Mouse (Mus musculus) embryonic fibroblast, embryonic 13.5 days (primary cell): ENCODE measurements at regions not wholly inside any gene's neighbourhood (a gene's known extent, or its start where the extent isn't known, plus 50 kb on each side); places are given as distances from the start of the nearest gene placed in this dataset.
"Not testable (repeated sequence)": the region's sequence is repeated elsewhere in the genome, so short reads cannot be mapped to it uniquely, and the experiment has no call there.

ENCODE experiments used
- H3K27ac ChIP-seq: 2 replicates; pipeline ENCODE4 v1.5.1; 2012; ENCODE audit warnings: low read length, control low read depth, inconsistent platforms; ENCODE audit not compliant: insufficient read depth
- H3K4me1 ChIP-seq: 2 replicates; pipeline ENCODE4 v1.6.1; 2011; ENCODE audit warnings: low read length; ENCODE audit not compliant: control insufficient read depth, insufficient read depth
- H3K4me3 ChIP-seq: 2 replicates; pipeline ENCODE4 v1.5.1; 2011; ENCODE audit warnings: mild to moderate bottlenecking, control low read depth, low read length; ENCODE audit not compliant: insufficient read depth
- CTCF ChIP-seq: IDR thresholded peaks from 2 replicates; pipeline ENCODE4 v1.5.1; 2011; ENCODE audit warnings: mild to moderate bottlenecking, control low read depth, low read length, moderate library complexity, borderline replicate concordance; ENCODE audit not compliant: insufficient read depth
- POLR2A ChIP-seq: IDR thresholded peaks from 2 replicates; pipeline ENCODE4 v1.6.1; 2011; ENCODE audit warnings: low read depth, mild to moderate bottlenecking, control low read depth, low read length, moderate library complexity

DNA sequence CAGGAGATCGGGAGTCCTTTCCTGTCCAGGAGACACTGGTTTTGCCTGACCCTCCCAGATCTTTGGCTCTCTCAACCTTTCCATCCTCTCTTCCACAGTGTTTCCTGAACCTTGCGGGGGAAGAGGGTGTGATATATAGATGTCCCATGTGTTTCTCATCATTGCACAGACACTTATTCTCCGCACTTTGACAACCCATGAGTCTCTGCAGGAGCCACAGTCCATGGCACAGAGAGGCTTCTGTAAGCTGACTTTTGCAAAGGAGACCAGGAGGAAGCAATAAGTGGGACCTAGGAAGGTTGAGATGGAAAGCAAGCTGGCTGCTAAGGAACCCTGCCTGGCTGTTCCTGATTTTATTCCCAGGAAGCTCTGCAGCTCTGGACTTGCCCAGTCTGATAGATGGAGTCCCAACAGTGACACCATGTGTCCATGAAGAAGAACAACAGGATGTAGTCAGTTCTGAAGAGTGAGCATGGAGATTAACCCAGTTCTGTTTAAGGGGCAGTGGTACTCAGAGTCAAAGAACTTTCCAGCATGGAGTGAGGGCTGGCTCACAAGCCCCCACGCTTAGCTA is 201.4 kb upstream of the Castor2 start:
- TF ChIP-seq POLR2A (no peak), CTCF (no peak)
- Histone ChIP-seq H3K27ac (no peak overlapping the region), H3K4me3 (no peak overlapping the region), H3K4me1 (no peaks in the 10 kb centered on the region)

GRCm38 (mm10) chr5:133890728-133891127 is 208.8 kb upstream of the Castor2 start:
- H3K4me3 ChIP-seq, result no peak overlapping the region

GRCm38 (mm10) chr5:133889841-133890240 is 209.7 kb upstream of the Castor2 start:
- TF ChIP-seq CTCF, result no peak
- TF ChIP-seq POLR2A, result no peak
- H3K27ac ChIP-seq, result no peak overlapping the region
- H3K4me3 ChIP-seq, result no peak overlapping the region
- H3K4me1 ChIP-seq, result peaks cover under 1% of the 10 kb centered on the region; the same call in 1 of the 2 replicates

More at GRCm38 (mm10) chr5:133890728-133891127, 208.8 kb upstream of the Castor2 start:
- TF ChIP-seq POLR2A (no peak), CTCF (no peak)
- Histone ChIP-seq H3K4me1 (no peaks in the 10 kb centered on the region), H3K27ac (no peak overlapping the region)

- Histone ChIP-seq H3K4me3 (no peak overlapping the region), H3K27ac (no peak overlapping the region), H3K4me1 (peaks cover 4% of the 10 kb centered on the region)
- no peak for TF ChIP-seq POLR2A
- no peak for TF ChIP-seq CTCF
Observed at GRCm38 (mm10) chr5:133885507-133885906, 214.0 kb upstream of the Castor2 start.

- Histone ChIP-seq H3K4me3 (no peak overlapping the region), H3K4me1 (peaks cover 4% of the 10 kb centered on the region), H3K27ac (no peak overlapping the region)
- no peak for TF ChIP-seq CTCF
- no peak for TF ChIP-seq POLR2A
Observed at GRCm38 (mm10) chr5:133885016-133885415, 214.5 kb upstream of the Castor2 start.

GRCm38 (mm10) chr5:133884593-133884992 is 214.9 kb upstream of the Castor2 start:
- Histone ChIP-seq H3K4me3 (no peak overlapping the region), H3K4me1 (peaks cover 4% of the 10 kb centered on the region), H3K27ac (no peak overlapping the region)
- no peak for TF ChIP-seq POLR2A
- no peak for TF ChIP-seq CTCF

DNA sequence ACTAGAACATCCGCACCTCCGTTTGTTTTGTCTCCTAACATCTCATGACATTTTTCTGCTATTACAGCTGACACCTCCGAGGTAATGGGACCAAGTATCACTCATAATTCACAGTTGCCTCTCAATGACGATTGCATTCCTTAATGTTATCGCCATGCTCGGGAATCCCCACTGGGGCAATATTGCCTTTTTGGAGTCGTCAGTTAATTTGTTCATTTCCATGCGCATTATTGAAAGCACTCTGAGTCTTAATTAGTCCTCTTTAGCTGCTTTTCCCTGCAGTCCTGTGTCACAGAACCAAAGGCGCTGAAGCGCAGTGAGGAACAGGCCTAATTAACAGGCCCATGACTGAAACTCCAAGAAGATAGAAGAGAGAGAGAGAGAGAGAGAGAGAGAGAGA is 255.0 kb upstream of the Castor2 start:
- H3K27ac ChIP-seq, result no peak overlapping the region
- H3K4me3 ChIP-seq, result no peak overlapping the region
- no peak for TF ChIP-seq POLR2A
- no peak for TF ChIP-seq CTCF
- H3K4me1 ChIP-seq, result no peaks in the 10 kb centered on the region

DNA sequence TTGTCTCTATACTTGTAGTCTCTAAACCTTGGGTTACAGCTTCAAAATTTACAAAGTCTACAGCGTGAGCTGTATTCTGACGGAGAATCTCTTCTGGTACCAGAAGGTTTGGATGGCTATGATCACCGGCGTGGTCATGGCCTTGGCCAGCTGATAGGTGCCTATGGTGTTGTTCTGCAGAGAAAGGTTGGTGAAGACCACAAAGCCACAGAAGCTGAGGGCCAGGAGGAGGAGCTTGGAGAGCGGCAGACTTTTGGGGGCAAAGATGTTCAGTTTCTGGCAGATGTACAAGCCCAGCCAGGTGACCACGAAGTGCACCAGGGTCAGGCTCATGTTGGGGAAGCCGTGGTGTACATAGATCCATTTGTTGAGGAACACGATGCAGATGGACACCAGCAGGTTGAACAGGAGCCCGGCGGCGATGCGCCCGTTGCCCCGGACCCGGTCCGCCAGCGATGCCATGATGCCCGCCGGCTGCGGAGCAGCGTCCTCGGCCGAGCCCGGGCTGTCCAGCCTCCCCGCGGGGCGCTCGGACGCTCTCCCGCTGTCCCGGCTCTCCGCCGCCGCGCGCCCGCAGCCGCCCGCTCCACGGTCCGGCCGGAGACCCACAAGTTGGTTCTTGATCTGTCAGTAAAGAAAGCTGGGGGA is 257.3 kb upstream of the Castor2 start:
- H3K4me3 ChIP-seq, H3K4me1 ChIP-seq, H3K27ac ChIP-seq: not testable (repeated sequence)

GRCm38 (mm10) chr5:133838286-133838685 is 261.2 kb upstream of the Castor2 start:
- Histone ChIP-seq H3K4me1 (no peaks in the 10 kb centered on the region), H3K27ac (no peak overlapping the region), H3K4me3 (no peak overlapping the region)
- TF ChIP-seq POLR2A, result no peak
- no peak for TF ChIP-seq CTCF

- Histone ChIP-seq H3K27ac (no peak overlapping the region), H3K4me1 (no peaks in the 10 kb centered on the region), H3K4me3 (no peak overlapping the region)
- TF ChIP-seq CTCF (no peak), POLR2A (no peak)
Observed at GRCm38 (mm10) chr5:133833217-133833616, 266.3 kb upstream of the Castor2 start.

GRCm38 (mm10) chr5:133828226-133828625 is 271.3 kb upstream of the Castor2 start:
- Histone ChIP-seq H3K27ac (no peak overlapping the region), H3K4me1 (no peaks in the 10 kb centered on the region), H3K4me3 (no peak overlapping the region)
- TF ChIP-seq POLR2A (no peak), CTCF (no peak)
